Mouse (Mus musculus) CD4-positive, CD25-positive, alpha-beta regulatory T cell, adult 4 months (primary cell): ENCODE measurements around the gene Hip1r. TPM values are rescaled to one million over a fixed set of nuclear protein-coding genes. Genes with fewer than 3 reads are reported as not detected.
"Not testable (repeated sequence)": the region's sequence is repeated elsewhere in the genome, so short reads cannot be mapped to it uniquely, and the experiment has no call there.

Experiments used
- ATAC-seq: one replicate; pipeline ENCODE4 v1.8.0; 2017
- polyA plus RNA-seq, 2 experiments: library from polyadenylated mRNA; unstranded; fragments of 100-300 nt; shearing (Covaris generic); gene quantifications; one replicate each; pipeline ENCODE4 v1.2.1; 2017

Gene Hip1r
- polyA plus RNA-seq, 2 experiments from 2014 or later: 11.0 to 12.1 TPM

- ATAC-seq: no peak
Measured at GRCm38 (mm10) chr5:124039602-124040001, 66.2 kb downstream of the Hip1r start.

- ATAC-seq: no peak
Measured at GRCm38 (mm10) chr5:124041097-124041496, 67.7 kb downstream of the Hip1r start.

- no peak for ATAC-seq
Measured at GRCm38 (mm10) chr5:124043212-124043978, 70.0 kb downstream of the Hip1r start.

GRCm38 (mm10) chr5:124043999-124044398, 70.6 kb downstream of the Hip1r start:
- no peak for ATAC-seq

- ATAC-seq: no peak
Measured at GRCm38 (mm10) chr5:124045453-124046010, 72.1 kb downstream of the Hip1r start.

GRCm38 (mm10) chr5:124046741-124047401, 73.4 kb downstream of the Hip1r start:
- ATAC-seq: no peak

GRCm38 (mm10) chr5:124049249-124050045, 76.0 kb downstream of the Hip1r start:
- no peak for ATAC-seq

- ATAC-seq: peak; percentile 87
Measured at GRCm38 (mm10) chr5:124050095-124051050, 76.9 kb downstream of the Hip1r start.

GRCm38 (mm10) chr5:124051899-124052491, 78.6 kb downstream of the Hip1r start:
- ATAC-seq: peak; percentile 15

- ATAC-seq: not testable (repeated sequence)
Measured at GRCm38 (mm10) chr5:124052641-124053040, 79.2 kb downstream of the Hip1r start.

Other genes starting within 250 kb of the Hip1r start
- gene Rsrc2, start 224.2 kb upstream of the Hip1r start, polyA plus RNA-seq: 100 to 1,000 TPM; 160 to 180 TPM
- gene Kntc1, start 223.9 kb upstream of the Hip1r start, polyA plus RNA-seq: 1 to 10 TPM; 2.8 to 4.2 TPM
- under 1 TPM in 1 of 2 experiments, not detected in 1; 0.42 TPM for gene Hcar2, start 108.1 kb upstream of the Hip1r start, polyA plus RNA-seq
- not detected for gene Hcar1, start 93.6 kb upstream of the Hip1r start, polyA plus RNA-seq
- 10 to 100 TPM; 52.8 to 75.2 TPM for gene Denr, start 66.5 kb upstream of the Hip1r start, polyA plus RNA-seq
- 1 to 10 TPM; 2.7 to 8.0 TPM for gene Gm43518, start 46.2 kb upstream of the Hip1r start, polyA plus RNA-seq
- 10 to 100 TPM in 1 of 2 experiments, 1 to 10 TPM in 1; 9.6 to 16.0 TPM for gene Ccdc62, start 42.9 kb upstream of the Hip1r start, polyA plus RNA-seq
- 10 to 100 TPM; 17.8 to 22.1 TPM for gene Vps37b, start 58.6 kb downstream of the Hip1r start, polyA plus RNA-seq
- gene Abcb9, start 122.2 kb downstream of the Hip1r start, polyA plus RNA-seq: 10 to 100 TPM; 16.1 to 16.6 TPM
- 10 to 100 TPM; 25.6 to 51.6 TPM for gene Ogfod2, start 138.7 kb downstream of the Hip1r start, polyA plus RNA-seq
- 10 to 100 TPM; 48.7 to 61.0 TPM for gene Arl6ip4, start 142.5 kb downstream of the Hip1r start, polyA plus RNA-seq